Mouse (Mus musculus) cerebellum, adult 2 months (tissue): ENCODE measurements around the gene Spock1. TPM values are rescaled to one million over a fixed set of nuclear protein-coding genes. Genes with fewer than 3 reads are reported as not detected.
A peak's percentile ranks its signal among the peaks of the same experiment; 100 is the strongest.

Experiments
- DNase-seq, 2 experiments: peaks; one replicate each; pipeline ENCODE4 v3.0.0; 2021
- H3K27ac ChIP-seq: fragments of 200-500 bp; 2 replicates; pipeline ENCODE4 v1.5.1; 2012; ENCODE audit warnings: low read length, control low read depth, inconsistent platforms; ENCODE audit not compliant: insufficient read depth
- H3K27me3 ChIP-seq: fragments of 200-500 bp; 2 replicates; pipeline ENCODE4 v1.6.1; 2012; ENCODE audit warnings: inconsistent platforms, mild to moderate bottlenecking, low read length, moderate library complexity; ENCODE audit not compliant: control insufficient read depth, insufficient read depth
- H3K4me1 ChIP-seq: fragments of 200-500 bp; 2 replicates; pipeline ENCODE4 v1.6.1; 2011; ENCODE audit warnings: low read length; ENCODE audit not compliant: control insufficient read depth, insufficient read depth
- H3K4me3 ChIP-seq: fragments of 200-500 bp; replicated peaks from 2 replicates; pipeline ENCODE3; 2011; ENCODE audit warnings: mild to moderate bottlenecking, low read depth, low read length, control low read depth; ENCODE audit not compliant: insufficient read depth
- CTCF ChIP-seq: fragments of 200-500 bp; IDR thresholded peaks from 2 replicates; pipeline ENCODE4 v1.5.1; 2011; ENCODE audit warnings: low read depth, mild to moderate bottlenecking, control low read depth, low read length, moderate library complexity, borderline replicate concordance; ENCODE audit not compliant: insufficient read depth
- POLR2A ChIP-seq: fragments of 200-500 bp; IDR thresholded peaks from 2 replicates; pipeline ENCODE4 v1.6.1; 2011; ENCODE audit warnings: low read length, control low read depth, borderline replicate concordance; ENCODE audit not compliant: insufficient read depth
- WGBS: fragments of 180-500 bp; shearing (Covaris S2); methylation state at CpG from one replicate; pipeline ENCODE4 v1.1.7; 2018; 5-methylcytosine and 5-hydroxymethylcytosine counted together
- polyA plus RNA-seq: library from polyadenylated mRNA; depleted of rRNA; stranded (reverse); fragments of >200 nt; gene quantifications from 2 replicates; pipeline ENCODE4 v1.2.3, GENCODE M21; 2012

The Spock1 gene
- polyA plus RNA-seq, 1 experiment: 144 TPM

DNA sequence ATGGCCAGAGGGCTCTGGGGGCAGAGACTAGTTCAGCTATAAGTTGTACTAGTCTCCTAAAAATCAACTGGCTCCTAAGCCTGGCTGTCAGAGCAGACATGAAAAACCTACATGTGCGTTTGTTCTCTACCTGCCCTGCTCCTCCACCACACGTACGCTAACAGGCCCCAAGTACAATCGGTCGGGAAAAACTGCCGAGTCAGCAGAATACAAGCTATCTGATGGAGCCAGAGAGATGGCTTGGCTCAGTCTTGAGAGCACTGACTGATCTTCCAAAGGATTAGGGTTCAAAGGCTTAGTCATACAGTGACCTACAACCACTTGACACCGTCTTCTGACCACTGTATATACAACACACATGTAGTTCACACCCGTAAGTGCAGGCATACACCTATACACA is 339.7 kb downstream of the Spock1 start:
- H3K27me3 ChIP-seq: no peaks in the 10 kb centered on the region
- TF ChIP-seq POLR2A (no peak), CTCF (no peak)
- DNase-seq: no peak
- H3K27ac ChIP-seq: no peak overlapping the region
- H3K4me3 ChIP-seq: no peak overlapping the region
- 0 out of 2 replicates have a peak, but pooled peaks cover 3% of the 10 kb centered on the region for H3K4me1 ChIP-seq
- WGBS: 96% methylated on average over 8 of the region's 8 CpGs

DNA sequence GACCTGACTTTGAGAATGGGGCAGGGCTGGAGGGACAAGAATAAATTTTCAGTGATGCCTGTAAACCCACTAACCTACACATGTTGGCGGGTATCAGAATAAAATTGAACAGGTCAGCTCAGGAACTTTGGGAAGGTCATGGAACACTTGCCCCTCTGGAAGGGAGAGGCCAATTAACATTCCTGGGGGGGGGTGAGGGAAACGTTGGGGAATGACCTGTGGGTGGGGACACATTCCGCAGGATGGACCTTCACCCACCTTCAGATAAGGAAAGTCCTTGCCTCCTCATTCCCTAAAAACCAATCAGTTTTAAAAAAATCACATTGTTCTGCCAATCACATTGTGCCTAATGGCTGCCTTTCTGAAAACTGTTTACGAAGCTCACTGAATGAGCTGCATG is 352.9 kb downstream of the Spock1 start:
- peaks cover 5% of the 10 kb centered on the region for H3K4me1 ChIP-seq
- H3K27ac ChIP-seq: no peak overlapping the region
- WGBS: 84% methylated on average over 4 of the region's 4 CpGs
- DNase-seq: no peak
- no peaks in the 10 kb centered on the region for H3K27me3 ChIP-seq
- H3K4me3 ChIP-seq: no peak overlapping the region
- TF ChIP-seq CTCF (no peak), POLR2A (no peak)

DNA sequence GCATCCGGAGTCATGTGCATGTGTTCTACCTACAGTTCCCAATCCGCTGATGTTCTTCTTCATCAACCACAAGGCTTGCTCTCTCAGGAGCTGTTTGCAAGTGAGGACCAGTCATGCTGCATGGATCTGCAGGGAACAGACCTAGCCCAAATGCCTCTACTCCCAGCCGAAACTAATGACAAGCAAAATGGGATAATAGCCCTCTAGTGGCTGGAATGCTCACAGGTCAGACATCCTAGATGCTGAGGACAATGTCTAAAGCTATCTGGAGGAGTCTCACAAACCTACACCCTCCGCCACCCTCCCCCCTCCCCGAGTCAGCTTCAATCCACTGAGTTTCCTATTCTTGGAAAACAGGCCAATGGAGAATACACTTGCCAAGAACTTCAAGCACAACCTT is 358.4 kb downstream of the Spock1 start:
- H3K27me3 ChIP-seq: no peaks in the 10 kb centered on the region
- H3K4me1 ChIP-seq: peaks cover 5% of the 10 kb centered on the region
- TF ChIP-seq CTCF: peak; percentile 36; the same call in 1 of the 2 replicates
- no peak for TF ChIP-seq POLR2A
- H3K27ac ChIP-seq: no peak overlapping the region
- peak in 1 of 2 experiments; percentile 25 for DNase-seq
- WGBS: 55% methylated on average over 5 of the region's 5 CpGs
- H3K4me3 ChIP-seq: no peak overlapping the region

GRCm38 (mm10) chr13:57536988-57537547 is 371.1 kb downstream of the Spock1 start:
- DNase-seq: no peak
- Histone ChIP-seq H3K27ac (no peak overlapping the region), H3K27me3 (no peaks in the 10 kb centered on the region), H3K4me3 (no peak overlapping the region), H3K4me1 (no peaks in the 10 kb centered on the region)
- TF ChIP-seq CTCF (no peak), POLR2A (no peak)
- 42% methylated on average over 8 of the region's 8 CpGs for WGBS

- Histone ChIP-seq H3K4me3 (no peak overlapping the region), H3K27ac (no peak overlapping the region), H3K27me3 (no peaks in the 10 kb centered on the region), H3K4me1 (no peaks in the 10 kb centered on the region)
- no peak for TF ChIP-seq POLR2A
- no peak for TF ChIP-seq CTCF
- 90% methylated on average over 7 of the region's 7 CpGs for WGBS
- no peak for DNase-seq
These were observed 373.8 kb downstream of the Spock1 start for GRCm38 (mm10) chr13:57534325-57534724.

- TF ChIP-seq POLR2A (no peak), CTCF (no peak)
- no peak for DNase-seq
These were observed 382.2 kb downstream of the Spock1 start for GRCm38 (mm10) chr13:57525946-57526345.

GRCm38 (mm10) chr13:57524546-57524945 is 383.6 kb downstream of the Spock1 start:
- peak in 1 of 2 experiments; percentile 22 for DNase-seq
- H3K27me3 ChIP-seq: no peaks in the 10 kb centered on the region
- H3K27ac ChIP-seq: no peak overlapping the region
- WGBS: 30% methylated on average over 3 of the region's 3 CpGs
- H3K4me3 ChIP-seq: no peak overlapping the region
- TF ChIP-seq CTCF (no peak), POLR2A (no peak)
- peaks cover 10% of the 10 kb centered on the region for H3K4me1 ChIP-seq

More at GRCm38 (mm10) chr13:57525946-57526345, 382.2 kb downstream of the Spock1 start:
- Histone ChIP-seq H3K4me3 (no peak overlapping the region), H3K4me1 (peaks cover 10% of the 10 kb centered on the region), H3K27ac (no peak overlapping the region), H3K27me3 (no peaks in the 10 kb centered on the region)

DNA sequence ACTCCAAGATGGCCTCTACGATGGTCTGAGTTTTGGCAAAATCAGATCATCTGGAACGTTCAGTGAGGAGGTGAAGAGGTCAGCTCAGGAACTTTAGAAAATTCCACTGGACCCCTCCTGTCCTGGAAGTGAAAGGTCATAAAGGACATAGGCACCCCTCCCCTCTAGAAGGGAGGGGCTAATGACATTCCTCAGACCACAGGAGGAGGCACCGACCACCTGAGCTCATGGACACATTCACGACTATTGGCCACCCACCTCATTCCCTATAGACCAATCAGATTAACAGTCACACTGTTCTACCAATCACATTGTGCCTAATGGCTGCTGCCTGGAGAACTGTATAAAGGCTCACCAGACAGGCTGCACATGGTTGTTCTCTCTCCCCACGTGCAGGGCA is 384.8 kb downstream of the Spock1 start:
- Histone ChIP-seq H3K27ac (no peak overlapping the region), H3K4me1 (peaks cover 10% of the 10 kb centered on the region), H3K4me3 (no peak overlapping the region), H3K27me3 (no peaks in the 10 kb centered on the region)
- WGBS: 91% methylated on average over 5 of the region's 5 CpGs
- TF ChIP-seq CTCF (no peak), POLR2A (no peak)
- no peak for DNase-seq

DNA sequence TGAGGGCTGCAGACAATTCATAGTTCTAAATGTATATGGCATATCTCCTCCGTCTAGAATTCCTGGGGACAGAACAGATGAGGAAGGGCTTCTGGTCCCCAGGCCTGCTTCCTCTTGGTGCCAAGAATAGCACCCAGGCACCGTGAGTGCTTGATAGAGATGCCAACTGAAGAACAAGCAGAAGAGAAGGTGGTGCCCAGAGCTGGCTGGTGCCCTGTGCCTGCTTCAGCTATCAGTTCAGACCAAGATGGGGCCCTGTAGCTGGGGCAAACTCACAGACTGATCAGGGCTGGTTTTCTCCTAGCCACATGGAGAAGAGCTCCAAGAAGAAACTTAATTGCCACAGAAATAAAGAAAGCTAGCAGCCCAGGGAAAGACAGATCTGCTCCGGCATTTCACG is 385.8 kb downstream of the Spock1 start:
- Histone ChIP-seq H3K27ac (no peak overlapping the region), H3K27me3 (no peaks in the 10 kb centered on the region), H3K4me1 (peaks cover 10% of the 10 kb centered on the region), H3K4me3 (no peak overlapping the region)
- TF ChIP-seq POLR2A (no peak), CTCF (no peak)
- WGBS: 53% methylated on average over 4 of the region's 4 CpGs
- no peak for DNase-seq
